Mouse (Mus musculus) MEL (cell line): ENCODE data around the gene Ybx2. TPM values are rescaled to one million over a fixed set of nuclear protein-coding genes. Genes with fewer than 3 reads are reported as not detected.

Experiments used
- DNase-seq: peaks from one replicate; pipeline ENCODE4 v3.0.0; 2011; ENCODE audit warnings: low read depth, low spot score
- H3K27ac ChIP-seq: 2 replicates; pipeline ENCODE4 v1.5.1; 2012; ENCODE audit warnings: low read depth, mild to moderate bottlenecking, control low read depth, low read length, moderate library complexity; ENCODE audit not compliant: control insufficient read depth
- H3K27me3 ChIP-seq, 2 experiments: fragments of 150-350 bp in 1 of 2; sonication (generic) in 1 of 2; 2 replicates each; pipeline ENCODE4 v1.6.1; 2012; ENCODE audit warnings: low read length in 2 of 2, mild to moderate bottlenecking in 2 of 2, improper control_type of control experiment in 1 of 2, moderate library complexity in 1 of 2; ENCODE audit not compliant: insufficient read depth in 2 of 2, control insufficient read depth in 1 of 2
- H3K36me3 ChIP-seq, 2 experiments: 2 replicates each; pipeline ENCODE4 v1.6.1; 2012 to 2014; ENCODE audit warnings: low read length in 2 of 2, improper control_type of control experiment in 1 of 2, inconsistent platforms in 1 of 2, mild to moderate bottlenecking in 1 of 2; ENCODE audit not compliant: insufficient read depth in 2 of 2, control insufficient read depth in 1 of 2
- H3K4me1 ChIP-seq, 2 experiments: fragments of 150-350 bp in 1 of 2; sonication (generic) in 1 of 2; 2 replicates each; pipeline ENCODE4 v1.6.1; 2012; ENCODE audit warnings: low read length in 2 of 2, improper control_type of control experiment in 1 of 2, mild to moderate bottlenecking in 1 of 2; ENCODE audit not compliant: insufficient read depth in 2 of 2, control insufficient read depth in 1 of 2
- H3K4me3 ChIP-seq, 2 experiments: fragments of 150-350 bp in 1 of 2; sonication (generic) in 1 of 2; 2 replicates each; pipeline ENCODE4 v1.5.1; 2012; ENCODE audit warnings: low read depth in 2 of 2, low read length in 2 of 2, mild to moderate bottlenecking in 2 of 2, moderate library complexity in 2 of 2, control low read depth in 1 of 2, improper control_type of control experiment in 1 of 2; ENCODE audit not compliant: control insufficient read depth in 1 of 2, insufficient read depth in 1 of 2
- H3K79me2 ChIP-seq: 2 replicates; pipeline ENCODE4 v1.6.1; 2012; ENCODE audit warnings: mild to moderate bottlenecking, low read length, moderate library complexity; ENCODE audit not compliant: control insufficient read depth, poor library complexity, insufficient read depth
- H3K9ac ChIP-seq: 2 replicates; pipeline ENCODE4 v1.6.1; 2012; ENCODE audit warnings: low read depth, mild to moderate bottlenecking, control low read depth, low read length, moderate library complexity; ENCODE audit not compliant: control insufficient read depth, poor library complexity, severe bottlenecking
- H3K9me3 ChIP-seq: fragments of 150-350 bp; sonication (generic); replicated peaks from 2 replicates; pipeline ENCODE4 v1.6.1; 2012; ENCODE audit warnings: mild to moderate bottlenecking, low read length, improper control_type of control experiment, moderate library complexity; ENCODE audit not compliant: insufficient read depth
- BHLHE40 ChIP-seq: IDR thresholded peaks from 2 replicates; pipeline ENCODE4 v1.6.1; 2012; ENCODE audit warnings: low read depth, mild to moderate bottlenecking, inconsistent platforms, low read length, improper control_type of control experiment, borderline replicate concordance
- CHD1 ChIP-seq: IDR thresholded peaks from 2 replicates; pipeline ENCODE4 v1.6.1; 2012; ENCODE audit warnings: low read depth, mild to moderate bottlenecking, inconsistent platforms, low read length, improper control_type of control experiment
- CHD2 ChIP-seq: IDR thresholded peaks from 2 replicates; pipeline ENCODE4 v1.6.1; 2011; ENCODE audit warnings: low read length, improper control_type of control experiment
- CTCF ChIP-seq, 3 experiments: IDR thresholded peaks in 2 of 3; conservative IDR thresholded peaks in 1 of 3; 2 replicates each; pipeline ENCODE4 v1.5.1; 2011 to 2012; ENCODE audit warnings: low read length in 3 of 3, low read depth in 2 of 3, mild to moderate bottlenecking in 2 of 3, improper control_type of control experiment in 1 of 3, inconsistent platforms in 1 of 3, mixed read lengths in 1 of 3, moderate library complexity in 1 of 3; ENCODE audit not compliant: control insufficient read depth in 1 of 3, insufficient read depth in 1 of 3, poor library complexity in 1 of 3, severe bottlenecking in 1 of 3
- E2F4 ChIP-seq: IDR thresholded peaks from 2 replicates; pipeline ENCODE4 v1.6.1; 2011; ENCODE audit warnings: low read depth, low read length, improper control_type of control experiment, borderline replicate concordance
- ELF1 ChIP-seq: IDR thresholded peaks from 2 replicates; pipeline ENCODE4 v1.6.1; 2014; ENCODE audit warnings: low read depth, mild to moderate bottlenecking, inconsistent platforms, low read length, improper control_type of control experiment, moderate library complexity
- ETS1 ChIP-seq: IDR thresholded peaks from 2 replicates; pipeline ENCODE4 v1.6.1; 2012; ENCODE audit warnings: low read depth, mild to moderate bottlenecking, inconsistent platforms, low read length, improper control_type of control experiment, moderate library complexity
- GABPA ChIP-seq: IDR thresholded peaks from 2 replicates; pipeline ENCODE4 v1.6.1; 2012; ENCODE audit warnings: low read depth, mild to moderate bottlenecking, inconsistent platforms, low read length, improper control_type of control experiment, moderate library complexity
- GATA1 ChIP-seq: IDR thresholded peaks from 2 replicates; pipeline ENCODE4 v1.6.1; 2011; ENCODE audit warnings: low read depth, low read length, improper control_type of control experiment
- HCFC1 ChIP-seq: IDR thresholded peaks from 2 replicates; pipeline ENCODE4 v1.6.1; 2012; ENCODE audit warnings: low read depth, mild to moderate bottlenecking, inconsistent platforms, low read length, improper control_type of control experiment, moderate library complexity
- JUND ChIP-seq: IDR thresholded peaks from 2 replicates; pipeline ENCODE4 v1.6.1; 2011; ENCODE audit warnings: low read depth, mild to moderate bottlenecking, improper control_type of control experiment, low read length
- KAT2A ChIP-seq: conservative IDR thresholded peaks from 2 replicates; pipeline ENCODE4 v1.6.1; 2012; ENCODE audit warnings: low read depth, low read length, improper control_type of control experiment, inconsistent platforms
- MAFK ChIP-seq: IDR thresholded peaks from 2 replicates; pipeline ENCODE4 v1.6.1; 2011; ENCODE audit warnings: low read depth, mild to moderate bottlenecking, low read length, improper control_type of control experiment, borderline replicate concordance
- MEF2A ChIP-seq: IDR thresholded peaks from 2 replicates; pipeline ENCODE4 v1.6.1; 2014; ENCODE audit warnings: low read depth, mild to moderate bottlenecking, inconsistent platforms, low read length, improper control_type of control experiment; ENCODE audit not compliant: poor library complexity, insufficient replicate concordance, severe bottlenecking; ENCODE audit errors: extremely low read depth
- MXI1 ChIP-seq: IDR thresholded peaks from 2 replicates; pipeline ENCODE4 v1.6.1; 2011; ENCODE audit warnings: mild to moderate bottlenecking, low read depth, low read length, improper control_type of control experiment
- MYB ChIP-seq: IDR thresholded peaks from 2 replicates; pipeline ENCODE4 v1.6.1; 2011; ENCODE audit warnings: mild to moderate bottlenecking, low read depth, low read length, improper control_type of control experiment
- NELFE ChIP-seq: IDR thresholded peaks from 2 replicates; pipeline ENCODE4 v1.6.1; 2011; ENCODE audit warnings: low read depth, low read length, improper control_type of control experiment
- NRF1 ChIP-seq: IDR thresholded peaks from 2 replicates; pipeline ENCODE4 v1.6.1; 2014; ENCODE audit warnings: low read depth, mild to moderate bottlenecking, inconsistent platforms, low read length, improper control_type of control experiment, moderate library complexity; ENCODE audit not compliant: poor library complexity, insufficient read depth, severe bottlenecking
- POLR2A ChIP-seq, 2 experiments: IDR thresholded peaks; 2 replicates each; pipeline ENCODE4 v1.6.1; 2011 to 2012; ENCODE audit warnings: low read length in 2 of 2, mild to moderate bottlenecking in 2 of 2, control low read depth in 1 of 2, improper control_type of control experiment in 1 of 2, low read depth in 1 of 2, moderate library complexity in 1 of 2; ENCODE audit not compliant: control insufficient read depth in 1 of 2, insufficient read depth in 1 of 2, poor library complexity in 1 of 2
- POLR2AphosphoS2 ChIP-seq: IDR thresholded peaks from 2 replicates; pipeline ENCODE4 v1.6.1; 2011; ENCODE audit warnings: low read length, improper control_type of control experiment
- RAD21 ChIP-seq: IDR thresholded peaks from 2 replicates; pipeline ENCODE4 v1.6.1; 2011; ENCODE audit warnings: mild to moderate bottlenecking, low read depth, low read length, improper control_type of control experiment
- RCOR1 ChIP-seq: IDR thresholded peaks from 2 replicates; pipeline ENCODE4 v1.6.1; 2012; ENCODE audit warnings: low read depth, mild to moderate bottlenecking, inconsistent platforms, low read length, improper control_type of control experiment
- SMC3 ChIP-seq: IDR thresholded peaks from 2 replicates; pipeline ENCODE4 v1.6.1; 2011; ENCODE audit warnings: low read depth, low read length, improper control_type of control experiment
- TAL1 ChIP-seq: IDR thresholded peaks from 2 replicates; pipeline ENCODE4 v1.6.1; 2012; ENCODE audit warnings: mild to moderate bottlenecking, inconsistent platforms, low read length, moderate library complexity, mixed read lengths
- TCF12 ChIP-seq: IDR thresholded peaks from 2 replicates; pipeline ENCODE4 v1.6.1; 2014; ENCODE audit warnings: low read depth, mild to moderate bottlenecking, inconsistent platforms, low read length, improper control_type of control experiment, moderate library complexity
- UBTF ChIP-seq: IDR thresholded peaks from 2 replicates; pipeline ENCODE4 v1.6.1; 2012; ENCODE audit warnings: low read depth, mild to moderate bottlenecking, inconsistent platforms, low read length, improper control_type of control experiment, moderate library complexity, borderline replicate concordance; ENCODE audit not compliant: insufficient read depth
- USF1 ChIP-seq: IDR thresholded peaks from 2 replicates; pipeline ENCODE4 v1.6.1; 2014; ENCODE audit warnings: low read depth, mild to moderate bottlenecking, inconsistent platforms, low read length, improper control_type of control experiment, moderate library complexity
- ZC3H11A ChIP-seq: IDR thresholded peaks from 2 replicates; pipeline ENCODE4 v1.6.1; 2012; ENCODE audit warnings: low read depth, mild to moderate bottlenecking, inconsistent platforms, low read length, improper control_type of control experiment
- ZMIZ1 ChIP-seq: IDR thresholded peaks from 2 replicates; pipeline ENCODE4 v1.6.1; 2012; ENCODE audit warnings: low read depth, mild to moderate bottlenecking, inconsistent platforms, low read length, improper control_type of control experiment, moderate library complexity
- ZNF384 ChIP-seq: IDR thresholded peaks from 2 replicates; pipeline ENCODE4 v1.6.1; 2012; ENCODE audit warnings: low read depth, mild to moderate bottlenecking, inconsistent platforms, low read length, improper control_type of control experiment
- polyA plus RNA-seq, 2 experiments: library from polyadenylated mRNA; stranded (reverse) in 1 of 2; unstranded in 1 of 2; fragments of >175 nt in 1 of 2; fragments of >200 nt in 1 of 2; gene quantifications; 2 replicates each; pipeline versions ENCODE4 v1.2.1 to v1.2.4; 2012; ENCODE audit warnings: low replicate concordance in 2 of 2, low read depth in 1 of 2; ENCODE audit not compliant: insufficient read length in 2 of 2, insufficient read depth in 1 of 2, missing spikeins in 1 of 2
- total RNA-seq: library from RNA; depleted of rRNA; stranded (reverse); fragments of 300-350 nt; gene quantifications from 2 replicates; pipeline ENCODE4 v1.2.3, GENCODE M21; 2012

Gene Ybx2
- total and polyA plus RNA-seq, 3 experiments: 0.50 to 0.92 TPM; not detected in 1

GRCm38 (mm10) chr11:69886907-69887635 is 48.5 kb upstream of the Ybx2 start:
- DNase-seq: peak; percentile 43
- no peaks in the 10 kb centered on the region for H3K9me3 ChIP-seq
- no peak overlapping the region for H3K9ac ChIP-seq
- H3K79me2 ChIP-seq: no peaks in the 10 kb centered on the region
- H3K27ac ChIP-seq: no peak overlapping the region
- no peaks in the 10 kb centered on the region for H3K27me3 ChIP-seq
- peaks cover 11 to 30% of the 10 kb centered on the region in 2 experiments for H3K4me1 ChIP-seq
- H3K4me3 ChIP-seq: no peak overlapping the region
- TF ChIP-seq TAL1 (peak; percentile 43), SMC3 (peak; percentile 59), UBTF (no peak), E2F4 (no peak), NELFE (no peak), GABPA (no peak), HCFC1 (no peak), POLR2AphosphoS2 (no peak), ETS1 (no peak), BHLHE40 (no peak), POLR2A (IDR thresholded peaks at IDR 0.05; ENCODE audit: control insufficient read depth in 1 of 2, insufficient read depth in 1 of 2, low read depth in 1 of 2, low read length in 2 of 2, poor library complexity in 1 of 2) (no peak), KAT2A (no peak), ZMIZ1 (no peak), MYB (no peak), MEF2A (no peak), JUND (no peak), RCOR1 (no peak), MXI1 (no peak), NRF1 (no peak), MAFK (no peak), ZC3H11A (0 out of 2 replicates have a peak, but pooled peaks have one; percentile 12), GATA1 (no peak), ZNF384 (no peak), ELF1 (no peak), CHD1 (no peak), USF1 (no peak), RAD21 (peak; percentile 24), CTCF (IDR thresholded peaks at IDR 0.05 in 2 of 3, conservative IDR thresholded peaks at IDR 0.05 in 1 of 3; ENCODE audit: control insufficient read depth in 1 of 3, insufficient read depth in 1 of 3, low read depth in 2 of 3, low read length in 3 of 3, poor library complexity in 1 of 3, severe bottlenecking in 1 of 3) (peak; percentile 24 to 52 (median 31); a peak in 4 of 6 replicates), CHD2 (no peak), TCF12 (no peak)
- peaks cover 0 to 17% of the 10 kb centered on the region in 2 experiments; a peak in 2 of 4 replicates for H3K36me3 ChIP-seq
